Mouse (Mus musculus) cerebellum, adult 2 months (tissue): ENCODE data around the gene Gga1.

ENCODE experiments used
- CTCF ChIP-seq: fragments of 200-500 bp; IDR thresholded peaks from 2 replicates; pipeline ENCODE4 v1.5.1; 2011; ENCODE audit warnings: low read depth, mild to moderate bottlenecking, control low read depth, low read length, moderate library complexity, borderline replicate concordance; ENCODE audit not compliant: insufficient read depth
- POLR2A ChIP-seq: fragments of 200-500 bp; IDR thresholded peaks from 2 replicates; pipeline ENCODE4 v1.6.1; 2011; ENCODE audit warnings: low read length, control low read depth, borderline replicate concordance; ENCODE audit not compliant: insufficient read depth

DNA sequence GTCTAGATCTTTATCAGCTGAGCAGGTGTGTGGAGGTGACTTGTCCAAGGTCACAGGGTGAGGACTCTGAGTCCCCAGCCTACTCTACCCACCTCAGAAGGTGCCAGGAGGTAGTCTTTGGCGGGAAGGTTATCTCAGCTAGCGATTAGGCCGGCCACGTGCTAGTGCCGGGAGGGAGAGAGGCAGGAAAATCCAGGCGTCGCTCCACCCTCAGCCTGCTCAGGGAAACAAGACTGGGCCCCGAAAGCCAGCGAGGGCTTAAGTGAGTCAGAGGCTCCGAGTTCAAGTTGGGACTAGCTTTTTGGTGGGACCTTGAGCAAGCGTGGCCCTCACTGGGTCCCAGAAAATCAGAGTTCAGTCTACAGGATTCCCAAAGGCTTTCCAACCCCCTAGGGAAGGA, 31.7 kb upstream of the Gga1 start:
- TF ChIP-seq CTCF, result no peak
- no peak for TF ChIP-seq POLR2A
